Mouse (Mus musculus): ENCODE results near the gene Yeats4. TPM values are rescaled to one million over a fixed set of nuclear protein-coding genes. Genes with fewer than 3 reads are reported as not detected.
"Not testable (repeated sequence)": the region's sequence is repeated elsewhere in the genome, so short reads cannot be mapped to it uniquely, and the experiment has no call there.

Yeats4 gene
- 67.5 and 68.1 TPM in 2 replicates for total RNA-seq (2015)
- 109 and 137 TPM in 2 replicates for total RNA-seq (2017)

- ATAC-seq (replicated peaks; ENCODE audit: poor library complexity) = peak; percentile 91
Measured at GRCm38 (mm10) chr10:117224102-117224990, at the start of gene Yeats4. TSS of gene Yeats4 (minus strand) at chr10:117224507.

DNA sequence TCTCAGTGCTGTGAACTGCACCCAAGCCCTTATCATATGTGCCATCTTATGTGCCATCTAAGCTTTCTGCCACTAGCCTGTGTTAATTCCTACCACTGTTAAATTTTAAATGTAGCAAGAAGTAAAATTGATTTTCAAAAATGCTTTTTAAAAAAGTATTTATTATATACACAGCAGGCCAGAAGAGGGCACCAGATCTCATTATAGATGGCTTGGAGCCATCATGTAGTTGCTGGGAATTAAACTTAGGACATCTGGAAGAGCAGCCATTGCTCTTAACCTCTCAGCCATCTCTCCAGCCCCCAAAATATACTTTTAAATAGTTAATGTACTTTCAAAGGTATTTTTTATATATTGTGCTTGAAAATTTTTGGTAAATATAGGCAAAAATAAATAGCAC lies 47.7 kb upstream of the Yeats4 start:
- no peak for ATAC-seq (replicated peaks; ENCODE audit: poor library complexity)

- ATAC-seq (replicated peaks; ENCODE audit: poor library complexity) = no peak
Measured at GRCm38 (mm10) chr10:117259870-117260269, 35.6 kb upstream of the Yeats4 start.

GRCm38 (mm10) chr10:117238603-117239002 lies 14.3 kb upstream of the Yeats4 start, which contains the start of gene 9530003J23Rik:
TSS of gene 9530003J23Rik (minus strand) at chr10:117238703.
- no peak for ATAC-seq (replicated peaks; ENCODE audit: poor library complexity)

GRCm38 (mm10) chr10:117235866-117236265 lies 11.6 kb upstream of the Yeats4 start:
- no peak for ATAC-seq (replicated peaks; ENCODE audit: poor library complexity)

- ATAC-seq (replicated peaks; ENCODE audit: poor library complexity) = no peak
Measured at GRCm38 (mm10) chr10:117234825-117235224, 10.5 kb upstream of the Yeats4 start.

DNA sequence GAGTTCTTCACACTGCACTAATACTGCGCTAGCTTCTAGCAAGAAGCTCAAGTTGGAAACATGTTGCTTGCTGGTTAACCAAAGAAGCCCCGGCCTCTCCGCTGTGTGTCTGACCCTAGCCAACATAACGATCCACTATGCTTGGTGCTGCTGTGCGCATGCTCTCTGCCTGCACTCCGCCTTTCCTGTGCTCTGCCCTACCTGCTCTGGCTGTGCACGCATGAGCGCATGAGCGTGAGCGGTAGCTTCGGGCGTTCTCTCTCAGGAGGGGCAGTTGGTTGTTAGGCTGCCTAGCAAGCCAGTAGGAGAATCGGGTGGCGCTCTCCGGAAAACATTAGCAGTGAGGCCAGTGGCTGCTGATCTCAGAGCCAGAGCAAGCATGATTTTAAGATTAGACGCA lies 5.5 kb upstream of the Yeats4 start:
- ATAC-seq (replicated peaks; ENCODE audit: poor library complexity) = peak; percentile 63

DNA sequence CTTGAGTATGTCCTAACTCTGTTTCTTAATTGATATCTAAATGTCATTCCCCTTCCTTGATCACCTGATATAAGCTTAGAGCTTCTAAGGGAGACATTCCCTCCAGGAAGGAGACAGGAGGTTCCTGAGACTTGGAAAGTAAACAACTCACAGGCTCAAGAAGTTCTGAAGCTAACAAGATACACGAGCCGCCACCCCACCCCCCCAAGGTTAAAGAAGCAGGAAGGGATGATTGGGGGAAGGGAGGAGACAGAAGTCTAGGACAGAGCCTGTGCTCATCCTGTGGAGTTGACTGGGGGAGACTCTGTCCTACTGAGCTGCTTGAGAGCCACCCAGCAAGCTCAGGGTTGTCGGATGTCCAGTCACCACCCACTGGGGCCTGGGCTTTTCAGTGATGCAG lies 1.7 kb upstream of the Yeats4 start:
- no peak for ATAC-seq (replicated peaks; ENCODE audit: poor library complexity)

DNA sequence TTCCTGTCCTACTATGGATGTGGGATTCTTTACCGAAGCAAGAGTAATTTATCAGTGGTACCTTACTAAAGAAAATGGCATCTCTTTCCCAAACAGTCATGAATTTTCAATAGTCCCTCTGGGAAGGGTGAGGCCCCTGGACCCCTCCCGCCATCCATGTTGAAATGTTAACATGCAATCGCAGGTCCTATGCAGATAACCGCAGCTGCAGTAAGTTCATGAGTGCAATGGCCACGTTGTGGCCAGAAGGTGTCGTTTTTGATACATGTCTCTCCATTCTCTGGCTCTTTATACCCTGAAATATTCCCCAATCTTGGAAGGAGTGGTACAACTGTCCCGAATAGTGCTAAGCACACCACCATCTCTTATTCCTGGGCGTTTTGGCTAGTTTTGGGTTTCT lies 787 bp upstream of the Yeats4 start:
- ATAC-seq (replicated peaks; ENCODE audit: poor library complexity) = peak; percentile 37

DNA sequence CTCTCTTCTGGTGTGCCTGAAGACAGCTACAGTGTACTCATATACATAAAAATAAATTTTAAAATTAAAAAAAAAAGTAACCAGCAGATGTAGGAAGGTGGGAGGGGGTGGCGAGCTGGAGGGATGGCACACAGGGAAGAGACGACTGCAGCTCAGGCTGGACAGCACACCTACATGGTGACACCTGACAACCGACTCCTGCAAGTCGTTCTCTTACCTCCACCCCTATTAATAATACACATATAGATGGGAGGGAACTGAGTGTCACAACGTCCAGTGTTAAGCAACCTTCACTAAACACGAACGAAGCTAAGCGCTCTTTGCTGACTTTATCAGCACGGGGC lies 577 bp downstream of the Yeats4 start:
- ATAC-seq (replicated peaks; ENCODE audit: poor library complexity) = no peak

DNA sequence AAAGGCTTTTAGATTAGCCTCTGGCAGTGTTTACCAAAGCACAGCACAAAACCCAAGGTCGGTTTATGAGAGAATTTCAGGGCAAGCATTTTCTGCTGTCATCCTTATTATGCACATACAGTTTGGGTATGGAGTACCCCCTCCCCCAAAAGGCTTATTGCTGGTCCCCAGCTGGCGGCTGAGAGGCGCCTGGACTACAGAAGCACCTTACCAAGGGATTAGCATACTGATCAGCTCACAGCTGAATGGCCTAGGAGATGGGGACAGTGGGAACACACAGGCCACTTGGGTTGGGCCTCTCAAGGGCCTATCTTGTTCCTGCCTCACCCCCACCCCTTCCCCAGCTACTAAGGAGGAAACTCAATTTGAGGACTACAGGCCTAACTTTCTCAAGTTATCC lies 1.5 kb downstream of the Yeats4 start:
- no peak for ATAC-seq (replicated peaks; ENCODE audit: poor library complexity)

- no peak for ATAC-seq (replicated peaks; ENCODE audit: poor library complexity)
Measured at GRCm38 (mm10) chr10:117218351-117218750, 6.0 kb downstream of the Yeats4 start.

GRCm38 (mm10) chr10:117217246-117217840 lies 7.0 kb downstream of the Yeats4 start:
- peak; percentile 22; the same call in 1 of the 2 replicates for ATAC-seq (replicated peaks; ENCODE audit: poor library complexity)

DNA sequence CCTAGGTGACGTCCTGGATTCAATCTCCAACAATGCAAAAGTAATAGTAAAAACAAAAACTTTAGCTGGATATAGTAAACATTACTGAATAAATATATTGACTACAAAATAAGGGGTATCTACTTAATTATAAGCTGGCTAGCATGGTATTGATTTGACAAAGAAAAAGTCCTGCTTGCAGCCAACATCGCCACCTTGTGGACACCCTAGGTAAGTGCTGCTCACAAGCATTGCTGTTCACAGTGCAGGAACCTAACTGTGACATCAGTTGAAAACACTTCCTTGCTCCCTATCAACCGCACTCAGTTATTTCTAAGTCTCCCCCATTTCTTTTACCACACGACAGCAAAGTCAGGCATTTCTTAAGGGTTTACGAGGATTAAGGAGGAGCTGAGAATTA lies 7.5 kb downstream of the Yeats4 start:
- ATAC-seq (replicated peaks; ENCODE audit: poor library complexity) = peak; percentile 65

DNA sequence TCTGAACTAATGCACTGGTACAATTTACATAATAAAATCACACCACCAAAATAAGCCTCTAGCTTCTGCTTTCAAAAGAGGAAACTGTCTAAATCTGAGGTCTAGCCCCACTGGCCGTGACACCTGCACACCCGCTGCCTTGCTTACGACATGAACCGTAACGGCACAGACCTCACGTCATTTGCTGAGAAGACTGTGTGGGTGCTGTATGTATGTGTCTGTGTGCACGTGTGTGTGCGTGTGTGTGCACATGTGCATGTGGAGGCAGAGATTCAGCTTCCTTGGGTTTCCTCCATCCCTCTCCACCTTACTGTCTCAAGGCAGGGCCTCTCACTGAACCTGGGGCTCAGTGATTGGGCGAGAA lies 8.2 kb downstream of the Yeats4 start:
- peak; percentile 86 for ATAC-seq (replicated peaks; ENCODE audit: poor library complexity)

DNA sequence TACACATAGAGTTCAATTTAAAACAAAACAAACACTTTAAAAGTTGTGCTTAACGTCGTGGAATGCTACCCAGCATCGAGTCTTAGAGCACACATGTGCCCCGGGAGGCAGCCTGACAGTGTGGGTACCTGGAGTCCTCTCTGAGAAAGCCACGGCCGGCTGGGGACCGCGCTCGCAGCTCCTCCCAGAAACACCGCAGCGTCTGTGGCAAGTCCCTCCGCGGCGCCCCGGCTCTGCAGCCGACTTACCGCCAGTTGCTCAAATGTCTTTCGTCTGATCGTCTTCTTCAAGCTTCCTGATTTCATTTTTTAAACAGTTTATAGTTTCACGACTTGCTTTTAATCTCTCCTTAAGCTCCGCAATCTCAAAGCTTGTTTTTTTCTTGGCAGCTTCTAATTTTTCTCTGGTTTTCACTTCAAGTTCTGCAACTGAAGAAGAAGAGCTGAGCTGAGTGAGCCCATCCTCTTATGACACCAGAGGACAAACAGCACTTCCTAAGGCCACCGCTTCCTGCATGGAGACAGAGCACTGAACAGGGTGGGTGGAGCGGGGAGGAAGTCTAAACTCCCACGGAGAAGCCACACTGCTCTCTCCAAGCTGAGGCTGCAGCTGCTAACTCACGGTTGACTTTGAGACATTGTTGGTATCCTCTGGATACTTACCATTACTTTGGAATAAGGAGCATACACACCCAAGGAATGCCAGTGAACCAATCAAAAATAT lies 8.7 kb downstream of the Yeats4 start:
- ATAC-seq (replicated peaks; ENCODE audit: poor library complexity) = peak; percentile 67

DNA sequence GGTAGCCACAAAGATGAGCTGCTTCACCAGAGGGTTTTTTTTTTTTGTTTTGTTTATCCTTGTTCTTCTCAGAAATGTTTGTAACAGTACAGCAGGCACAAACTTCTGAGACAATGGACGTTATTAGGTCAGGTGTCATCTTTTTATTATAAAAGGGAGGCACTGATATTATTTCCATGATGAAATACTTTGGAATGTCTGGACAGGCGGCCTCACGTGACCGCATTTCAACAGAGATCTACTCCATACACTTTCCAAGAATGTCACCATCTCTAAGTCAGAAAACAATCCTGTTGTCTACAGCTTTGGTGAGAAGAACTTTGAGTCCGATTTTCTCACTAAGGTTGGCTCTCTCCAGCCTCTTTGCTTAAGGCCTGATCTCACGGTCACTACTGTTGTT lies 13.3 kb downstream of the Yeats4 start:
- no peak for ATAC-seq (replicated peaks; ENCODE audit: poor library complexity)

- peak; percentile 93 for ATAC-seq (replicated peaks; ENCODE audit: poor library complexity)
Measured at GRCm38 (mm10) chr10:117209469-117209938, 14.8 kb downstream of the Yeats4 start.

DNA sequence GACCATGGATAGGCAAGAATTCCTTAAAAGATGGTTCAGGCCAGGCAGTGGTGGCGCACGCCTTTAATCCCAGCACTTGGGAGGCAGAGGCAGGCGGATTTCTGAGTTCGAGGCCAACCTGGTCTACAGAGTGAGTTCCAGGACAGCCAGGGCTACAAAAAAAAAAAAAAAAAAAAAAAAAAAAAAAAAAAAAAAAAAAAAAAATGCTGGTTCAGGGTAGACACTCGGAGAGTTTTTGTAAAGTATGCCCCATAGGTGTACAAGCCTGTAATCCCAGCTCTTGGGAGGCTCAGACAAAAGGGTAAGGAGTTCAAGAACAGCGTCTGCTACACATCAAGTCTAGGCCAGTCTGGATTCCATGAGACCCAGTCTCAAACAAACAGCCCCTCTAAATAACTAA lies 15.5 kb downstream of the Yeats4 start:
- not testable (repeated sequence) for ATAC-seq (replicated peaks; ENCODE audit: poor library complexity)

DNA sequence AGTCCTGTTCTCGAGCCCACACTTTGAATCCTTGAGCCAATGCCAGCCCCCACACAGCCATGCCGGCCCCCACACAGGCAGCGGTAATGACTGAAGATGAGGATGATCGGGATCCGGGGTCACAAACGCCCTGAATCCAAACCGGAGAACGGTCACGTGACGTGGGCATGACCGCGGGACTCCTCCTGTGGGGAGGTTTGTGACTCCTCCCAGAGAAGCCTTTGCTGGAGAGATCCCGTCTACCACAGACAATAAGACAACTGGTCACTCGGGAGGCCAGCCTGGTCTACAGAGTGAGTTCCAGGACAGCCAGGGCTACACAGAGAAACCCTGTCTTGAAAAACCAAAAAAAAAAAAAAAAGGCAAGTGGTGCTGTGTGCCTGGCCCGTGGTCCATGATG lies 16.1 kb downstream of the Yeats4 start:
- no peak for ATAC-seq (replicated peaks; ENCODE audit: poor library complexity)

DNA sequence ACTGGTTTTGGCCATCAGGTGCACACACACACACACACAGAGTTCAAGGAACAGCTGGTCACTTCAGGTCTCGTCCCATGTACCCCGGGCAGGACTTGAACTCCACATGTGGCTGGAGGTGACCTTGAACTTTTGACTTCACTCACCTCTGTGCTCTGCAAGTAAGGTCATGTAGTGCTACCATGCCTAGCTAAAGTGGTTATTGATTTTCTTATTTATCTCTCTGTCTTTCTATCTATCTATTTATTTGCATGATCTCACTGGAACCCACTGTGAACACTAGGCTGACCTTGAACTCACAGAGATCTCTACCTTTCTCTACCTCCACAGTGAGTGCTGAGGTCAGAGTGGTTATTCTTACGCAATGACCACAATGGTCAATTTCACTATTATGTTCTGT lies 18.2 kb downstream of the Yeats4 start:
- ATAC-seq (replicated peaks; ENCODE audit: poor library complexity) = no peak

- ATAC-seq (replicated peaks; ENCODE audit: poor library complexity) = peak; percentile 77
Measured at GRCm38 (mm10) chr10:117203558-117203981, 20.7 kb downstream of the Yeats4 start.
